Mouse (Mus musculus): Measurements from ENCODE around the gene Prss54. TPM values are rescaled to one million over a fixed set of nuclear protein-coding genes. Genes with fewer than 3 reads are reported as not detected.
"Not testable (repeated sequence)": the region's sequence is repeated elsewhere in the genome, so short reads cannot be mapped to it uniquely, and the experiment has no call there.

The Prss54 gene
- not detected for total RNA-seq (2021)

DNA sequence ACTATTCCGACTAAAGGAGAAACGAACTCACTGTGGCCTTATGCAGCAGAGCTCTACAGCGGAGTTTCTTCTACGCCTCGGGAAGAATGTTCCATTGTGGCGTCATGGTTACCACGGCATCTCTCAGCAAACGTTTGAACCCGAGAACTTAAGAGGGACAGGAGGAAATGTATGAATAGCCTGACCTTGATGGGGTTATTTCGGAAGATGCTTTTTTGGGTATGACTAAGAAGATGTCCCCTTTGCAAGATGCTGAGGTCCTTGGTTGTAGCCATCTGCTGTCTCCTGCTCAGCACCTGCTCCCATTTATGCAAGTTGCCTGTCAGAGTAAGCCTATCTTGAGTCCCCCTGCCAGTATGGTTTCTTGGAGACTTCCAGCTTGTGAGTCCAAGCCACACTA lies at the start of gene Prss54:
TSS of gene Prss54 (minus strand) at position 101 of the 400 bp plus-strand sequence.
- DNase-seq: no peak

DNA sequence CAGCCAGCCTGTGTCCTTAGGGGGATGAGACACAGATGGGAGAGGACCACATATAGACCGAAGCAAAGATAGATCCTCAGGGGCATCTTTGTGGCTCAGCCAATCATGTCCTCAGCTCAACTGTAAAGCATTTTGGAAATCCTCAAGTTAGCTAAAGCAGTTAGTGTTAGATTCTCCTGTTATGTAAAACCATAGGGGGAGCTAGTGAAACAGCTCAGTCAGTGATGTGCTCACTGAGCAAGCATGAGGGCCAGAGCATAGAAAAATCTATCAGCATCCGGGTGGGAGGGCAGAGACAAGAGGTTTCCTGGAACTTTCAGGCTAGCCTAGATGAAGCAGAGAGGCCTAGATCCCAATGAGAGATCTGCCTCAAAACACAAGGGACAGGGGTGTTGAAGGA lies 48.7 kb upstream of the Prss54 start:
- no peak for DNase-seq

DNA sequence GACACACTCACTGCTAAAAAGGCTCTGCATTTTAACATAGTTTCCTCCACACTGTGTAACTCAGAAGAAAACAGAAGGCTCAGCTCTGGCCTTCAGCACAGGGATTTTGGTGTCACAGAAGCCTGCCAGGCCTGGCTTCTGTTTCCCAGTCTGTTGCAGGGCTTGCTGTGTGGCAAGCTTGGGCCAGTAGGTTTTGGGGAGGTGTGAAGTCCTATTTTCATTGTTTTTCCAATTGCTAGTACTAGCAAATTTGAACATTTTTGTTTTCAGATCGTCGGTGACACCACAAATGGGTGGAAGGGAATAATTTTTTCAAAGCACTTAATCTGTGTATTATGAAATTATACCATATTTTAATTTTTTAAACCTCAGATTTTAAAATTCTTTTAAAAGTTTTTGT lies 43.9 kb upstream of the Prss54 start:
- no peak for DNase-seq

DNA sequence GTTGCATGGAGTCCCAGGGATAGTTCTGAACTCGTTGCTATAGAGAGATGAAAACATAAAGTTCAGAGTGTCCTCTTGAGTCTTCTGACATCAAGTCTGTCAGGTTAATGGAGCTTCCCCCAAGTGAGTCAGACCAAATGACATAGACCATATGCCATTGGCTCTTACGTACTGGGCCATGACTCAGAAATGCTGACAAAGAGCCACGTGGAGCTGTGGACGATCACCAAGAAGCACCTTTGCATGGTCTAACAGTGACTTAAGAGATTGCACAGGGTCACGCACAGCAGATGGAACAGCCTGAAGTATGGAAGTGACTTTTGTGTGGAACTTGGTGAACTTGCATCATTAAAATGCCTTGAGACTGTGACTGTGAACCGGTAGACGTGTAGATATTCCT lies 40.2 kb upstream of the Prss54 start:
- no peak for DNase-seq

- no peak for DNase-seq
Measured at GRCm38 (mm10) chr8:95611769-95612168, 35.6 kb upstream of the Prss54 start.

GRCm38 (mm10) chr8:95610749-95611148 lies 34.6 kb upstream of the Prss54 start:
- peak; percentile 56 for DNase-seq

- DNase-seq: no peak
Measured at GRCm38 (mm10) chr8:95609406-95609805, 33.3 kb upstream of the Prss54 start.

DNA sequence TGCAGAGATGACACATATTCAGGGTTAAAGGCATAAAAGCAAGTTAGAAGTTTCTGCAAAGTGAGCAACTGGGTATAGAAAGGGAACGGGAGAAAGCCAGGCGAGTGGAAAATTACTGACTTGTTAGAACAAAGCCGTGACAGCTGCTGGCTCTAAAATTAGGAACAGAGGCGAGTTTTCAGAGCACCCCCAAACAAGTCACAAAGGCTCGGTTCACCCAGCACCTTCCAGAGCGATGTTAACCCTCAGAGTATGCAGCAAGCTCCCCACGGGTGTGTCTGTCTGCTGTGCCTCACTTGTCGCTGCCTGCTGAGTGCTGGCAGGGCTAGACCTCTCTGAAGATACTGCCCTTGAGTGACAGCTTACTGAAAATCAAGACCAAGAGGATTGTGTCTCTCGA lies 31.1 kb upstream of the Prss54 start:
- DNase-seq: no peak

- not testable (repeated sequence) for DNase-seq
Measured at GRCm38 (mm10) chr8:95606509-95606908, 30.4 kb upstream of the Prss54 start.

DNA sequence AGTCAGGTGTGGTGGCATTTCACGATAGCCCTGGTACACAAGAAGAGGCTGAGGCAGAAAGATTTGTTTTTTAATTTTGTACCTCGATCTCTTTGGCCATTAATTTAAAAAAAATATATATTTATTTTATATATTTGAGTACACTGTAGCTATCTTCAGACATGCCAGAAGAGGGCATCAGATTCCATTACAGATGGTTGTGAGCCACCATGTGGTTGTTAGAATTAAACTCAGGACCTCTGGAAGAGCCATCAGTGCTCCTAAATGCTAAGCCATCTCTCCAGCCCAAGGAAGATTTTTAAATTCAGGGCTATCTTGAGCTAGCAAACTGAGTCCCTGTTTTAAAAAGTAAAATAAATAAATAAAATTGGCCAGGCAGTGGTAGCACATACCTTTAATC lies 26.0 kb upstream of the Prss54 start:
- no peak for DNase-seq

DNA sequence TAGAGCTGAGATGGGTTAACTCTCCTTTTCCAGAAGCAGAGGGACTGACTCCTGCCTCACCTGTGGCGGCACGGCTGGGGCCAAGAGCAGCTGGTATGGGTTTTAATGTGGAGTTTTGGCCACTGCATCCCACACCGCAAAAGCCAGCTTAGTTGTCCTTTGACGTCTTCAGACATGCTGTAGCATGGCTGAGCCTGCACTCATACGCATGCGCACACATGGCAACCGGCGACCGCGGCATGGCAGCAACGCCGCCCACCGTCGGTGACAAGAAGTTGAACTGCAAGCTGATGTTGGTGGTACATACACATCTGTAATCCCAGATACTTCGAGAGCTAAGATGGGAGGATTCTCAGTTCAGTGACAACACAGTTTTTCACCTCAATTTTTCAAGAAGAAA lies 25.2 kb upstream of the Prss54 start:
- no peak for DNase-seq

DNA sequence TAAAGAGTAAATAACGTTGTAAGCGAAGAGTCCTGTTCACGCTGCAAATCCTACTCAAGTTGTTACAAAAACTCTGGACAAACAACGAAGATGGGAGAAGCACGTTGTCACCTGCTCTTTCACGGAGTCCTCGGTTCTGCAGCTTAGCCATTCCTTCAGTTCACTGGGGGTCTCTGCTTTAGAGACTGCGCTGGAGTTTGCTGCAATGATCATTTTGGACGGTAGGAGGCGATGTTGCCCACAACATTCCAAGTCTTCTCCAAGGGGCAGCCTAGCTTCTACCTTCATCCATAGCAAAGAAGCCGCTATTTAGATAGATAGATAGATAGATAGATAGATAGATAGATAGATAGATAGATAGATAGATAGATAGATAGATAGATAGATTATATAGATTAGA lies 23.7 kb upstream of the Prss54 start:
- peak; percentile 82 for DNase-seq

DNA sequence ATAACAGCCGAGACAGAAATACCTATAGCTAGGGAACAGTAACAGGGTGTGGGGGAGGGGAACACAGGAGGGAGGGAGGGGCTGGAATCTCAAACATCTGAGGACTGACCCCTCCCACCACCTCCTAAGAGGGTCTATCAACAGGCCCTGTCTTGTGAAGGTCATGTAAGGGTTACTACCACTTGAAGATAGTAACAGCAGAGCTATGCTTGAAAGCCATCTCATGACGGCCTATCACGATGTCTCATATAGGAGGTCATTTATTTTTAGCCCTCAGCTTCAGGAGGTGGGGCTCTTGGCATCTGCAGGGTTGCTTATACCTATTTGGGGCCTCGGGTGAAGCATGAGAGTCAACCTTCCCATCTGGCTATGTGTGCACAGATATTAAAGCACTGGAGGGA lies 20.7 kb upstream of the Prss54 start:
- peak; percentile 54 for DNase-seq

DNA sequence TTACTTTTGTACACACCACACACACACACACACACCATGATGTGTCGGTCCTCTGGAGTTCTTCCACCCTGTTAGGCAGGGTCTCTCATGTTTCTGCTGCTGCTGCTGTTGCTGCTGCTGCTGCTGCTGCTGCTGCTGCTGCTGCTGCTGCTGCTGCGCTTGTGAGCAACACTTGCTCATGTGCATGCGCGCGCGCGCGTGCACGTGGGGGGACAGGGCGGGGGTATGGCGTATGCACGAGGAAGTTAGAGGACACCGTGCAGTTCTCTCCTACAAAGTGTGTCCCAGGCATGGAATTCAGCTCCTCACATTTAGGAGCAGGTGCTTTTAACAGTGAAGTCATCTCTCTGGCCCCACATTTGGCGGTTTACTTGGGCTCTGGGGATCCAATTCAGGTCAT lies 19.0 kb upstream of the Prss54 start:
- DNase-seq: no peak

GRCm38 (mm10) chr8:95593439-95594393 lies 17.6 kb upstream of the Prss54 start:
- no peak for DNase-seq

DNA sequence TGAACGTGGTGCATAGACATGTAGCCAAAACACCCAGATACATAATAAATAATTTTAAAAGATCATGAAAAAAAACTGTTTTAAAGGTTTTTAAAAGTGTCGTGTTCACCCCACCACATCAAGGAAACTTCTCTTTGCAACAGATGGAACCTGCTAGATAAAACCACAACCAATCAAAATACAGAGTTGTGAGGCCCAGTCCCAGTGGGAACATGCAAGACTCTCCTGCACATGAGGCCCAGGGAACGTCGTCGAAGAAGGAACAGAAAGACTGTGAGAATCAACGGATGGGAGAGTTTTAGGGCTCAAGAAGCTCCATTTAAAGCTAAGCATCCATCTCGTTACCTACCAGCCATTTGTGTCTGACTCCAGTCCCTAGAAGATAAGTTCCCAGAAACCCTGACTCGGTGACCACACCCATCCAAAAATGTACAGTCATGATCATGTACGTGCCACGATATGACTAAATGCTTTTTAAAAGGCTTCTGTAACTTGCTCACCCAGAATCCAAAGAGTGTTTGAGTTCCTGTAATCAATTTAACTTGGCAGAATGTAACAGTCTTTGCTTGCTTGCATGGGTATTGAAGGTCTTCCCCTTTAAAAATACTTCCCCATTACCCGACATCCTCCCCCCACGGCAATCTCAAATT lies 16.1 kb upstream of the Prss54 start:
- no peak for DNase-seq

DNA sequence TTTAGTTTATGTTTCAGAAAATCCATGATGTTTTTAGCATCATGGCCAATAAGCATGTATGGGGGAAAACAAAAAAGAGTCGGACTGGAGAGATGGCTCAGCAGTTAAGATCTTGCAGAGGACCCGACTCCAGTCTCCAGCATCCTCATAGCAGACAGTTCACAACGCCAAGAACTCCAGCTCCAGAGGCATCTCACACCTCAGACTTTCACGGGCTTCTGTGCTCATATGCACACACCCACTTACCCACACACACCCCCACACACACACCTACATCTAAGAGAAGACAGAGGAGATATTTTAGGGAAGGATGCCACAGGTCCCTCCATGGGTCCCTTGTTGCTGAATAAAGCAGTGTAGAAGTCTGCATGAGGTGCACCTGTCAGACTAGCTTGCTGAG lies 14.4 kb upstream of the Prss54 start:
- DNase-seq: no peak

DNA sequence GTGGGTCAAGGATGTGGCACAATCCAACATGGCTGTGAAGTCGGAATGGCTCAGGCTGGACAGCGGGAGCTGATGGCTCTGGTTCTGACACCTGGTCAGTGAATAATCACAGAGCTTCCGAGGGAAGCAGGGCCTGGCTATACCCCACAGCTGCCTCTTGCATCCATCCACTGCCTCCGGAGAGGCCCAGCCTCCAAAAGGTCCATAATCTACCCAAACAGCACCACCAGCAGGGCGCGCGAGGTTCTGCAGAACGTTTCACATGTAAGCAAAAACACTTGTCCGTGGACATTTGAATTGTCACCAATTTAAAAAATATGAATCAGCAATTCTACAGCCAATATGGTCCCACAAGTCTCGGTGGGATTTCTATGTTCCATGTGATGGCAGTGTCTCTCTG lies 13.1 kb upstream of the Prss54 start:
- DNase-seq: no peak

GRCm38 (mm10) chr8:95587339-95587738 lies 11.2 kb upstream of the Prss54 start:
- DNase-seq: no peak

DNA sequence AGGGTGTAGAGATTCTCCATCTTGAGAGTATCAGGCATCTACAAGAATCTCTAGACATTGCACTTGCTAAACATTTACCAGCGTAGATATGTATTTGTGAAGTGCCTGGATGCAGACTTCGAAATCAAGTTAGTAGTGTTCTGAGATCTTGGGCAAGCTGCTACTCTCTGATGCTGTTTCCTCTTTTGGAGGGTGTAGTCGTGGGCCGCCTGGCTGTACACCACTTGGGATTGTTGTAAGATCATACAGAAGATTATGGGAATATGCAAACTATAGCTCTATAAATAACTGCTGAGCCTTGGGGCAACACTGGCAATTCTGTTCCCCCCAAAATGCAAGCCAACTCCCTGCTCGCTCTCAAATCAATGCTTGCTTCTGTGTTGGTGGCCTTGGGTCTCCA lies 3.0 kb downstream of the Prss54 start:
- no peak for DNase-seq

GRCm38 (mm10) chr8:95566809-95567208 lies 9.3 kb downstream of the Prss54 start:
- peak; percentile 52 for DNase-seq

DNA sequence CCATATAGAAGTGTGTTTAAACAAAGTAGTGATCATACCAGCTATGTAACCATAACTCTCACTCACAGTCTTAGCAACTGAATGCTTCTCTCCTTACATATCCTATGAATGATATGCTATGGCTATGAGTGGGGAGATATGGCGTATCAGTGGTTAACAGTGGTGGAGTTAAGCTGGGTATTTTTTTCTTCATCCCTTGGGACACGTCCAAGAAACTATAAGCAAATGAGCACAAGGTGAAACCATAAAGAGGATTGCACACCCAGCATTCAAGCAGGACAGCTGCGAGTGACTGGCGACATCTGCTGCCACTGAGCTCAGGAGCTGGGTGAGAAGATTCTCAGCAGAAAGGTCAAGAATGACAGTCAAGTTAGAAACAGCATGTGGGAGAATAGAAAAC lies 9.9 kb downstream of the Prss54 start:
- DNase-seq: no peak

DNA sequence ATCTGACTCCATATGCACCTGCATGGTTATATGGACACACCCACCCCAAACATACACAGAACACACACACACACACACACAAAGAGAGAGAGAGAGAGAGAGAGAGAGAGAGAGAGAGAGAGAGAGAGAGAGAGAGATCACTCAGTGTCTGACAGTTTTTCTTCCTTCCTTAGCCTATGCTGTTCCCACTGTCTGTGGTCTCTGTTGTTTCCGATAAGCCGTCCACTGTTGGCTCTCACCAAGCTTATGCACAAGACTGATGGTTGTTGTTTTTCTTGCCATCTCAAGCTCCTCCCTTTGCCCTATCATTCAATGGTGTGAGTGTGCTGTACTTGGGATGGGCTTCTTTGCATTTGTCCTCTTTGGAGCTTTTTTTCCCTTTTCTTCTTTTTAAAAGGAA lies 20.2 kb downstream of the Prss54 start:
- DNase-seq: no peak

DNA sequence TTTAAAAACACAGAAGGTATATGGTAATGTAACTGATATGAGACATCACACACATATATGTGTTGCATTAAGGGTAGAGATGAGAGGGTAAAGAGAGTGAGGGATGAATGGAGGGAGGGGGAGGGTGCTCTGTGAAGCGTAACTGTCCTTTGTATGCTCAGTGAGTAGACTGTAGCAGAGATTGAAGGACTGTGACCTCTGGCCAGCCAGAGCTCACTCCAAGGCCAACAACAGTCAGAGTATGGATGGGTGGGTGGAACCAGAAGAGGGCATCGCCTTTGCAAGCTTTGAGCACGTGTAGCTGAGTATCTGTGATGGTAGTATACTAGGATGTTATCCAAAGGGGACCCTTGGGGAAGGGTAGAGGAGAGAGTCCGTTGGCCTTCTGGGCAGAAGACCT lies 24.6 kb downstream of the Prss54 start:
- no peak for DNase-seq

Measured in heart, postnatal 4 days (tissue).